Mouse (Mus musculus): ENCODE data around the gene Kank3. TPM values are rescaled to one million over a fixed set of nuclear protein-coding genes. Genes with fewer than 3 reads are reported as not detected.

Kank3 gene
- polyA plus RNA-seq, 1 experiment from 2014 or later = 29.5 TPM

GRCm38 (mm10) chr17:33828892-33829291 lies 18.6 kb downstream of the Kank3 start:
- Histone ChIP-seq H3K4me3 (no peak overlapping the region), H3K4me1 (peaks cover 12% of the 10 kb centered on the region), H3K27me3 (replicated peaks; ENCODE audit: low read depth, poor library complexity, severe bottlenecking) (no peaks in the 10 kb centered on the region), H3K27ac (replicated peaks) (no peak overlapping the region), H3K36me3 (replicated peaks) (peaks cover 70% of the 10 kb centered on the region), H3K9me3 (no peaks in the 10 kb centered on the region)
- 78% methylated on average over 2 of the region's 2 CpGs for WGBS
- DNase-seq (ENCODE audit: low spot score) = no peak

GRCm38 (mm10) chr17:33829561-33829960 lies 19.2 kb downstream of the Kank3 start:
- 89% methylated on average over 10 of the region's 10 CpGs for WGBS
- peaks cover 12% of the 10 kb centered on the region for H3K4me1 ChIP-seq
- DNase-seq (ENCODE audit: low spot score) = no peak
- peaks cover 77% of the 10 kb centered on the region for H3K36me3 ChIP-seq (replicated peaks)
- H3K27me3 ChIP-seq (replicated peaks; ENCODE audit: low read depth, poor library complexity, severe bottlenecking) = no peaks in the 10 kb centered on the region
- H3K9me3 ChIP-seq = no peaks in the 10 kb centered on the region
- H3K4me3 ChIP-seq = no peak overlapping the region
- no peak overlapping the region for H3K27ac ChIP-seq (replicated peaks)

GRCm38 (mm10) chr17:33842966-33843795 lies 32.9 kb downstream of the Kank3 start, which contains the start of gene Cd320:
TSS of gene Cd320 (plus strand) at chr17:33843091.
- peaks cover 46% of the 10 kb centered on the region for H3K36me3 ChIP-seq (replicated peaks)
- no peaks in the 10 kb centered on the region for H3K9me3 ChIP-seq
- under 1% methylated on average over 45 of the region's 45 CpGs for WGBS
- H3K27me3 ChIP-seq (replicated peaks; ENCODE audit: low read depth, poor library complexity, severe bottlenecking) = no peaks in the 10 kb centered on the region
- DNase-seq (ENCODE audit: low spot score) = peak; percentile 93
- H3K27ac ChIP-seq (replicated peaks) = peak within 1 kb of the TSS; percentile 95
- H3K4me1 ChIP-seq = peaks cover 15% of the 10 kb centered on the region
- peak within 1 kb of the TSS; percentile 95 for H3K4me3 ChIP-seq

GRCm38 (mm10) chr17:33844196-33844595 lies 33.9 kb downstream of the Kank3 start:
- WGBS = 83% methylated on average over 1 of the region's 1 CpGs
- no peak for DNase-seq (ENCODE audit: low spot score)
- peak overlapping the region; percentile 95 for H3K4me3 ChIP-seq
- no peak overlapping the region for H3K27ac ChIP-seq (replicated peaks)
- peaks cover 15% of the 10 kb centered on the region for H3K4me1 ChIP-seq
- no peaks in the 10 kb centered on the region for H3K9me3 ChIP-seq
- no peaks in the 10 kb centered on the region for H3K27me3 ChIP-seq (replicated peaks; ENCODE audit: low read depth, poor library complexity, severe bottlenecking)
- H3K36me3 ChIP-seq (replicated peaks) = peaks cover 46% of the 10 kb centered on the region

GRCm38 (mm10) chr17:33848139-33848538 lies 37.8 kb downstream of the Kank3 start:
- Histone ChIP-seq H3K27me3 (replicated peaks; ENCODE audit: low read depth, poor library complexity, severe bottlenecking) (no peaks in the 10 kb centered on the region), H3K9me3 (no peaks in the 10 kb centered on the region), H3K27ac (replicated peaks) (no peak overlapping the region), H3K4me1 (peaks cover 15% of the 10 kb centered on the region), H3K36me3 (replicated peaks) (peaks cover 54% of the 10 kb centered on the region), H3K4me3 (no peak overlapping the region)
- 82% methylated on average over 8 of the region's 8 CpGs for WGBS
- no peak for DNase-seq (ENCODE audit: low spot score)

- Histone ChIP-seq H3K36me3 (replicated peaks) (peaks cover 52% of the 10 kb centered on the region), H3K9me3 (no peaks in the 10 kb centered on the region), H3K4me1 (no peaks in the 10 kb centered on the region), H3K4me3 (no peak overlapping the region), H3K27ac (replicated peaks) (no peak overlapping the region), H3K27me3 (replicated peaks; ENCODE audit: low read depth, poor library complexity, severe bottlenecking) (no peaks in the 10 kb centered on the region)
- WGBS = 69% methylated on average over 1 of the region's 1 CpGs
- no peak for DNase-seq (ENCODE audit: low spot score)
Observed at GRCm38 (mm10) chr17:33851331-33851730, 41.0 kb downstream of the Kank3 start.

- DNase-seq (ENCODE audit: low spot score) = no peak
- no peaks in the 10 kb centered on the region for H3K4me1 ChIP-seq
- WGBS = 77% methylated on average over 4 of the region's 4 CpGs
Observed at GRCm38 (mm10) chr17:33857816-33858215, 47.5 kb downstream of the Kank3 start.

GRCm38 (mm10) chr17:33865330-33866030 lies 55.2 kb downstream of the Kank3 start:
- Histone ChIP-seq H3K27me3 (replicated peaks; ENCODE audit: low read depth, poor library complexity, severe bottlenecking) (no peaks in the 10 kb centered on the region), H3K4me1 (peaks cover 16% of the 10 kb centered on the region), H3K36me3 (replicated peaks) (no peaks in the 10 kb centered on the region), H3K27ac (replicated peaks) (peak overlapping the region; percentile 54; the same call in 1 of the 2 replicates), H3K4me3 (no peak overlapping the region), H3K9me3 (no peaks in the 10 kb centered on the region)
- 40% methylated on average over 9 of the region's 9 CpGs for WGBS
- peak; percentile 51 for DNase-seq (ENCODE audit: low spot score)

More at GRCm38 (mm10) chr17:33857816-33858215, 47.5 kb downstream of the Kank3 start:
- Histone ChIP-seq H3K27ac (replicated peaks) (no peak overlapping the region), H3K9me3 (peaks cover 5% of the 10 kb centered on the region; the same call in 1 of the 2 replicates), H3K4me3 (no peak overlapping the region), H3K27me3 (replicated peaks; ENCODE audit: low read depth, poor library complexity, severe bottlenecking) (no peaks in the 10 kb centered on the region), H3K36me3 (replicated peaks) (peaks cover 3% of the 10 kb centered on the region; the same call in 1 of the 2 replicates)

Other genes with a start within 250 kb of the Kank3 start
- gene Zfp414, start 181.4 kb upstream of the Kank3 start, polyA plus RNA-seq (2016; fragmentation: Nextera tagmentation; extraction: Ambion mirVana) = 53.4 and 58.1 TPM in 2 replicates
- 0.55 and 0.65 TPM in 2 replicates for gene Pram1, start 172.5 kb upstream of the Kank3 start, polyA plus RNA-seq (2016; fragmentation: Nextera tagmentation; extraction: Ambion mirVana)
- 567 and 569 TPM in 2 replicates for gene Hnrnpm, start 123.7 kb upstream of the Kank3 start, polyA plus RNA-seq (2016; fragmentation: Nextera tagmentation; extraction: Ambion mirVana)
- gene March2, start 91.8 kb upstream of the Kank3 start, polyA plus RNA-seq (2016; fragmentation: Nextera tagmentation; extraction: Ambion mirVana) = 28.0 and 28.5 TPM in 2 replicates
- 342 and 347 TPM in 2 replicates for gene Rab11b, start 50.0 kb upstream of the Kank3 start, polyA plus RNA-seq (2016; fragmentation: Nextera tagmentation; extraction: Ambion mirVana)
- 33.4 and 39.0 TPM in 2 replicates for gene Angptl4, start 28.7 kb upstream of the Kank3 start, polyA plus RNA-seq (2016; fragmentation: Nextera tagmentation; extraction: Ambion mirVana)
- gene Rps28, start 14.0 kb downstream of the Kank3 start, polyA plus RNA-seq (2016; fragmentation: Nextera tagmentation; extraction: Ambion mirVana) = 866 and 898 TPM in 2 replicates
- 469 and 477 TPM in 2 replicates for gene Ndufa7, start 14.1 kb downstream of the Kank3 start, polyA plus RNA-seq (2016; fragmentation: Nextera tagmentation; extraction: Ambion mirVana)
- gene Cd320, start 32.6 kb downstream of the Kank3 start, polyA plus RNA-seq (2016; fragmentation: Nextera tagmentation; extraction: Ambion mirVana) = 97.8 and 98.9 TPM in 2 replicates
- not detected in 2 replicates for gene Gm7029, start 63.3 kb downstream of the Kank3 start, polyA plus RNA-seq (2016; fragmentation: Nextera tagmentation; extraction: Ambion mirVana)
- 7.0 and 8.5 TPM in 2 replicates for gene Kifc1, start 80.1 kb downstream of the Kank3 start, polyA plus RNA-seq (2016; fragmentation: Nextera tagmentation; extraction: Ambion mirVana)
- 0.27 and 0.45 TPM in 2 replicates for gene Platr17, start 94.6 kb downstream of the Kank3 start, polyA plus RNA-seq (2016; fragmentation: Nextera tagmentation; extraction: Ambion mirVana)
- 80.0 and 84.9 TPM in 2 replicates for gene Daxx, start 98.9 kb downstream of the Kank3 start, polyA plus RNA-seq (2016; fragmentation: Nextera tagmentation; extraction: Ambion mirVana)
- 9.9 and 11.8 TPM in 2 replicates for gene Tapbp, start 105.4 kb downstream of the Kank3 start, polyA plus RNA-seq (2016; fragmentation: Nextera tagmentation; extraction: Ambion mirVana)
- gene Zbtb22, start 105.4 kb downstream of the Kank3 start, polyA plus RNA-seq (2016; fragmentation: Nextera tagmentation; extraction: Ambion mirVana) = 19.6 and 21.1 TPM in 2 replicates
- gene Rgl2, start 119.0 kb downstream of the Kank3 start, polyA plus RNA-seq (2016; fragmentation: Nextera tagmentation; extraction: Ambion mirVana) = 40.2 and 41.0 TPM in 2 replicates
- 233 and 235 TPM in 2 replicates for gene Pfdn6, start 129.8 kb downstream of the Kank3 start, polyA plus RNA-seq (2016; fragmentation: Nextera tagmentation; extraction: Ambion mirVana)
- gene Wdr46, start 130.1 kb downstream of the Kank3 start, polyA plus RNA-seq (2016; fragmentation: Nextera tagmentation; extraction: Ambion mirVana) = 62.1 and 66.0 TPM in 2 replicates
- gene B3galt4, start 141.0 kb downstream of the Kank3 start, polyA plus RNA-seq (2016; fragmentation: Nextera tagmentation; extraction: Ambion mirVana) = 3.6 and 4.5 TPM in 2 replicates
- gene Vps52, start 145.3 kb downstream of the Kank3 start, polyA plus RNA-seq (2016; fragmentation: Nextera tagmentation; extraction: Ambion mirVana) = 48.2 and 51.5 TPM in 2 replicates
- gene Rps18, start 145.5 kb downstream of the Kank3 start, polyA plus RNA-seq (2016; fragmentation: Nextera tagmentation; extraction: Ambion mirVana) = 1,569 and 1,593 TPM in 2 replicates
- 8.4 and 13.4 TPM in 2 replicates for gene H2-K1, start 189.8 kb downstream of the Kank3 start, polyA plus RNA-seq (2016; fragmentation: Nextera tagmentation; extraction: Ambion mirVana)
- 11.0 and 11.6 TPM in 2 replicates for gene Ring1, start 214.2 kb downstream of the Kank3 start, polyA plus RNA-seq (2016; fragmentation: Nextera tagmentation; extraction: Ambion mirVana)
- 41.4 and 44.8 TPM in 2 replicates for gene H2-Ke6, start 217.5 kb downstream of the Kank3 start, polyA plus RNA-seq (2016; fragmentation: Nextera tagmentation; extraction: Ambion mirVana)
- gene Slc39a7, start 221.2 kb downstream of the Kank3 start, polyA plus RNA-seq (2016; fragmentation: Nextera tagmentation; extraction: Ambion mirVana) = 167 and 177 TPM in 2 replicates
- gene Rxrb, start 221.3 kb downstream of the Kank3 start, polyA plus RNA-seq (2016; fragmentation: Nextera tagmentation; extraction: Ambion mirVana) = 44.7 and 47.9 TPM in 2 replicates
- gene Col11a2, start 228.9 kb downstream of the Kank3 start, polyA plus RNA-seq (2016; fragmentation: Nextera tagmentation; extraction: Ambion mirVana) = 1.0 and 1.2 TPM in 2 replicates